Mouse (Mus musculus): ENCODE measurements around the gene Nadk2.
A peak's percentile ranks its signal among the peaks of the same experiment; 100 is the strongest.

Gene Nadk2

GRCm38 (mm10) chr15:9088683-9089072 lies 17.6 kb downstream of the Nadk2 start:
- no peak for DNase-seq

- DNase-seq = no peak
Measured at GRCm38 (mm10) chr15:9089136-9089720, 18.2 kb downstream of the Nadk2 start.

GRCm38 (mm10) chr15:9090662-9091061 lies 19.6 kb downstream of the Nadk2 start:
- no peak for DNase-seq

GRCm38 (mm10) chr15:9093598-9094365 lies 22.7 kb downstream of the Nadk2 start:
- no peak for DNase-seq

- peak; percentile 46 for DNase-seq
Measured at GRCm38 (mm10) chr15:9094366-9094750, 23.3 kb downstream of the Nadk2 start.

GRCm38 (mm10) chr15:9096865-9097264 lies 25.8 kb downstream of the Nadk2 start:
- no peak for DNase-seq

- no peak for DNase-seq
Measured at GRCm38 (mm10) chr15:9100446-9101077, 29.5 kb downstream of the Nadk2 start.

GRCm38 (mm10) chr15:9106303-9107074 lies 35.4 kb downstream of the Nadk2 start:
- no peak for DNase-seq

- no peak for DNase-seq
Measured at GRCm38 (mm10) chr15:9110526-9111347, 39.7 kb downstream of the Nadk2 start.

- DNase-seq = no peak
Measured at GRCm38 (mm10) chr15:9111648-9112047, 40.6 kb downstream of the Nadk2 start.

- no peak for DNase-seq
Measured at GRCm38 (mm10) chr15:9113556-9113955, 42.5 kb downstream of the Nadk2 start.

- no peak for DNase-seq
Measured at GRCm38 (mm10) chr15:9114131-9114530, 43.1 kb downstream of the Nadk2 start.

GRCm38 (mm10) chr15:9114599-9114998 lies 43.5 kb downstream of the Nadk2 start:
- DNase-seq = no peak

- no peak for DNase-seq
Measured at GRCm38 (mm10) chr15:9118852-9119251, 47.8 kb downstream of the Nadk2 start.

- DNase-seq = no peak
Measured at GRCm38 (mm10) chr15:9120081-9120480, 49.0 kb downstream of the Nadk2 start.

- DNase-seq = no peak
Measured at GRCm38 (mm10) chr15:9122989-9123388, 51.9 kb downstream of the Nadk2 start.

GRCm38 (mm10) chr15:9124856-9125255 lies 53.8 kb downstream of the Nadk2 start:
- no peak for DNase-seq

- DNase-seq = no peak
Measured at GRCm38 (mm10) chr15:9127051-9127791, 56.2 kb downstream of the Nadk2 start.

- no peak for DNase-seq
Measured at GRCm38 (mm10) chr15:9130772-9131498, 59.9 kb downstream of the Nadk2 start.

GRCm38 (mm10) chr15:9131499-9131888 lies 60.4 kb downstream of the Nadk2 start:
- no peak for DNase-seq

All from cerebellum, adult 11-12 months (tissue).